Mouse (Mus musculus) MEL (cell line): ENCODE results near the gene Zfyve26. TPM values are rescaled to one million over a fixed set of nuclear protein-coding genes. Genes with fewer than 3 reads are reported as not detected.

Experiments
- DNase-seq: peaks from one replicate; pipeline ENCODE4 v3.0.0; 2011; ENCODE audit warnings: low read depth, low spot score
- H3K27ac ChIP-seq: 2 replicates; pipeline ENCODE4 v1.5.1; 2012; ENCODE audit warnings: low read depth, mild to moderate bottlenecking, control low read depth, low read length, moderate library complexity; ENCODE audit not compliant: control insufficient read depth
- H3K27me3 ChIP-seq, 2 experiments: fragments of 150-350 bp in 1 of 2; sonication (generic) in 1 of 2; 2 replicates each; pipeline ENCODE4 v1.6.1; 2012; ENCODE audit warnings: low read length in 2 of 2, mild to moderate bottlenecking in 2 of 2, improper control_type of control experiment in 1 of 2, moderate library complexity in 1 of 2; ENCODE audit not compliant: insufficient read depth in 2 of 2, control insufficient read depth in 1 of 2
- H3K36me3 ChIP-seq, 2 experiments: 2 replicates each; pipeline ENCODE4 v1.6.1; 2012 to 2014; ENCODE audit warnings: low read length in 2 of 2, improper control_type of control experiment in 1 of 2, inconsistent platforms in 1 of 2, mild to moderate bottlenecking in 1 of 2; ENCODE audit not compliant: insufficient read depth in 2 of 2, control insufficient read depth in 1 of 2
- H3K4me1 ChIP-seq, 2 experiments: fragments of 150-350 bp in 1 of 2; sonication (generic) in 1 of 2; 2 replicates each; pipeline ENCODE4 v1.6.1; 2012; ENCODE audit warnings: low read length in 2 of 2, improper control_type of control experiment in 1 of 2, mild to moderate bottlenecking in 1 of 2; ENCODE audit not compliant: insufficient read depth in 2 of 2, control insufficient read depth in 1 of 2
- H3K4me3 ChIP-seq, 2 experiments: fragments of 150-350 bp in 1 of 2; sonication (generic) in 1 of 2; 2 replicates each; pipeline ENCODE4 v1.5.1; 2012; ENCODE audit warnings: low read depth in 2 of 2, low read length in 2 of 2, mild to moderate bottlenecking in 2 of 2, moderate library complexity in 2 of 2, control low read depth in 1 of 2, improper control_type of control experiment in 1 of 2; ENCODE audit not compliant: control insufficient read depth in 1 of 2, insufficient read depth in 1 of 2
- H3K79me2 ChIP-seq: 2 replicates; pipeline ENCODE4 v1.6.1; 2012; ENCODE audit warnings: mild to moderate bottlenecking, low read length, moderate library complexity; ENCODE audit not compliant: control insufficient read depth, poor library complexity, insufficient read depth
- H3K9ac ChIP-seq: 2 replicates; pipeline ENCODE4 v1.6.1; 2012; ENCODE audit warnings: low read depth, mild to moderate bottlenecking, control low read depth, low read length, moderate library complexity; ENCODE audit not compliant: control insufficient read depth, poor library complexity, severe bottlenecking
- H3K9me3 ChIP-seq: fragments of 150-350 bp; sonication (generic); replicated peaks from 2 replicates; pipeline ENCODE4 v1.6.1; 2012; ENCODE audit warnings: mild to moderate bottlenecking, low read length, improper control_type of control experiment, moderate library complexity; ENCODE audit not compliant: insufficient read depth
- BHLHE40 ChIP-seq: IDR thresholded peaks from 2 replicates; pipeline ENCODE4 v1.6.1; 2012; ENCODE audit warnings: low read depth, mild to moderate bottlenecking, inconsistent platforms, low read length, improper control_type of control experiment, borderline replicate concordance
- CHD2 ChIP-seq: IDR thresholded peaks from 2 replicates; pipeline ENCODE4 v1.6.1; 2011; ENCODE audit warnings: low read length, improper control_type of control experiment
- CTCF ChIP-seq, 3 experiments: IDR thresholded peaks in 2 of 3; conservative IDR thresholded peaks in 1 of 3; 2 replicates each; pipeline ENCODE4 v1.5.1; 2011 to 2012; ENCODE audit warnings: low read length in 3 of 3, low read depth in 2 of 3, mild to moderate bottlenecking in 2 of 3, improper control_type of control experiment in 1 of 3, inconsistent platforms in 1 of 3, mixed read lengths in 1 of 3, moderate library complexity in 1 of 3; ENCODE audit not compliant: control insufficient read depth in 1 of 3, insufficient read depth in 1 of 3, poor library complexity in 1 of 3, severe bottlenecking in 1 of 3
- ELF1 ChIP-seq: IDR thresholded peaks from 2 replicates; pipeline ENCODE4 v1.6.1; 2014; ENCODE audit warnings: low read depth, mild to moderate bottlenecking, inconsistent platforms, low read length, improper control_type of control experiment, moderate library complexity
- EP300 ChIP-seq, 2 experiments: IDR thresholded peaks; 2 replicates each; pipeline ENCODE4 v1.6.1; 2011; ENCODE audit warnings: improper control_type of control experiment in 2 of 2, low read length in 2 of 2, low read depth in 1 of 2, mild to moderate bottlenecking in 1 of 2
- GABPA ChIP-seq: IDR thresholded peaks from 2 replicates; pipeline ENCODE4 v1.6.1; 2012; ENCODE audit warnings: low read depth, mild to moderate bottlenecking, inconsistent platforms, low read length, improper control_type of control experiment, moderate library complexity
- KAT2A ChIP-seq: conservative IDR thresholded peaks from 2 replicates; pipeline ENCODE4 v1.6.1; 2012; ENCODE audit warnings: low read depth, low read length, improper control_type of control experiment, inconsistent platforms
- MXI1 ChIP-seq: IDR thresholded peaks from 2 replicates; pipeline ENCODE4 v1.6.1; 2011; ENCODE audit warnings: mild to moderate bottlenecking, low read depth, low read length, improper control_type of control experiment
- POLR2A ChIP-seq, 2 experiments: IDR thresholded peaks; 2 replicates each; pipeline ENCODE4 v1.6.1; 2011 to 2012; ENCODE audit warnings: low read length in 2 of 2, mild to moderate bottlenecking in 2 of 2, control low read depth in 1 of 2, improper control_type of control experiment in 1 of 2, low read depth in 1 of 2, moderate library complexity in 1 of 2; ENCODE audit not compliant: control insufficient read depth in 1 of 2, insufficient read depth in 1 of 2, poor library complexity in 1 of 2
- POLR2AphosphoS2 ChIP-seq: IDR thresholded peaks from 2 replicates; pipeline ENCODE4 v1.6.1; 2011; ENCODE audit warnings: low read length, improper control_type of control experiment
- RAD21 ChIP-seq: IDR thresholded peaks from 2 replicates; pipeline ENCODE4 v1.6.1; 2011; ENCODE audit warnings: mild to moderate bottlenecking, low read depth, low read length, improper control_type of control experiment
- TAL1 ChIP-seq: IDR thresholded peaks from 2 replicates; pipeline ENCODE4 v1.6.1; 2012; ENCODE audit warnings: mild to moderate bottlenecking, inconsistent platforms, low read length, moderate library complexity, mixed read lengths
- TBP ChIP-seq: IDR thresholded peaks from 2 replicates; pipeline ENCODE4 v1.8.0; 2011; ENCODE audit warnings: low read depth, low read length, improper control_type of control experiment
- TCF12 ChIP-seq: IDR thresholded peaks from 2 replicates; pipeline ENCODE4 v1.6.1; 2014; ENCODE audit warnings: low read depth, mild to moderate bottlenecking, inconsistent platforms, low read length, improper control_type of control experiment, moderate library complexity
- UBTF ChIP-seq: IDR thresholded peaks from 2 replicates; pipeline ENCODE4 v1.6.1; 2012; ENCODE audit warnings: low read depth, mild to moderate bottlenecking, inconsistent platforms, low read length, improper control_type of control experiment, moderate library complexity, borderline replicate concordance; ENCODE audit not compliant: insufficient read depth
- USF2 ChIP-seq, 2 experiments: IDR thresholded peaks; 2 replicates each; pipeline ENCODE4 v1.6.1; 2011 to 2012; ENCODE audit warnings: improper control_type of control experiment in 2 of 2, low read length in 2 of 2, borderline replicate concordance in 1 of 2, inconsistent platforms in 1 of 2, low read depth in 1 of 2, mild to moderate bottlenecking in 1 of 2; ENCODE audit not compliant: insufficient read depth in 1 of 2
- ZNF384 ChIP-seq: IDR thresholded peaks from 2 replicates; pipeline ENCODE4 v1.6.1; 2012; ENCODE audit warnings: low read depth, mild to moderate bottlenecking, inconsistent platforms, low read length, improper control_type of control experiment
- polyA plus RNA-seq, 2 experiments: library from polyadenylated mRNA; stranded (reverse) in 1 of 2; unstranded in 1 of 2; fragments of >175 nt in 1 of 2; fragments of >200 nt in 1 of 2; gene quantifications; 2 replicates each; pipeline versions ENCODE4 v1.2.1 to v1.2.4; 2012; ENCODE audit warnings: low replicate concordance in 2 of 2, low read depth in 1 of 2; ENCODE audit not compliant: insufficient read length in 2 of 2, insufficient read depth in 1 of 2, missing spikeins in 1 of 2
- total RNA-seq: library from RNA; depleted of rRNA; stranded (reverse); fragments of 300-350 nt; gene quantifications from 2 replicates; pipeline ENCODE4 v1.2.3, GENCODE M21; 2012

Gene Zfyve26
- total and polyA plus RNA-seq, 3 experiments = 7.2 to 110 (median 16.2) TPM

DNA sequence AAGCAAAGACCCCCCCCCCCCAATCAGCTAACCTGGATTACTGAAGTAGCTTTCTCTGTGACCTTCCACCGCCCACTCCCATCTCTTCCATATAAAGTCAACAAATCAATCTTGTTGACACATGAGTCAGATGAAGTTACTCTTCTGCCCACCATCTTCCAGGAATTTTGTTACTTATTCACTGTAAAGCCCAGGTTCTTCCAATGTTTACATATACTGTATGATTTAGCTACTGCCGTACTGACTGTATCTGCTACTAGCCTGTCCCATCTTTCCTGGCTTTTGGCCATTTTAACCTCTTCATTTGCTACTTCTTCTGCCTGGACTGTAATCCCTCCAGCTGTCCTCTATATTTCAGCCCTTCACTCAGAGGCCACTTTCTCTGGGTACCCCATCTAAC, 54.1 kb downstream of the Zfyve26 start:
- H3K4me3 ChIP-seq = no peak overlapping the region
- H3K9ac ChIP-seq = no peak overlapping the region
- DNase-seq = no peak
- H3K79me2 ChIP-seq = no peaks in the 10 kb centered on the region
- peaks cover 8 to 20% of the 10 kb centered on the region in 2 experiments for H3K4me1 ChIP-seq
- H3K36me3 ChIP-seq = peaks cover 6 to 17% of the 10 kb centered on the region in 2 experiments
- no peaks in the 10 kb centered on the region for H3K27me3 ChIP-seq
- TF ChIP-seq KAT2A = no peak
- TF ChIP-seq GABPA = no peak
- no peak for TF ChIP-seq POLR2A (IDR thresholded peaks at IDR 0.05; ENCODE audit: control insufficient read depth in 1 of 2, insufficient read depth in 1 of 2, low read depth in 1 of 2, low read length in 2 of 2, poor library complexity in 1 of 2)
- no peak overlapping the region; the same call in 1 of the 2 replicates for H3K27ac ChIP-seq
- H3K9me3 ChIP-seq = no peaks in the 10 kb centered on the region

DNA sequence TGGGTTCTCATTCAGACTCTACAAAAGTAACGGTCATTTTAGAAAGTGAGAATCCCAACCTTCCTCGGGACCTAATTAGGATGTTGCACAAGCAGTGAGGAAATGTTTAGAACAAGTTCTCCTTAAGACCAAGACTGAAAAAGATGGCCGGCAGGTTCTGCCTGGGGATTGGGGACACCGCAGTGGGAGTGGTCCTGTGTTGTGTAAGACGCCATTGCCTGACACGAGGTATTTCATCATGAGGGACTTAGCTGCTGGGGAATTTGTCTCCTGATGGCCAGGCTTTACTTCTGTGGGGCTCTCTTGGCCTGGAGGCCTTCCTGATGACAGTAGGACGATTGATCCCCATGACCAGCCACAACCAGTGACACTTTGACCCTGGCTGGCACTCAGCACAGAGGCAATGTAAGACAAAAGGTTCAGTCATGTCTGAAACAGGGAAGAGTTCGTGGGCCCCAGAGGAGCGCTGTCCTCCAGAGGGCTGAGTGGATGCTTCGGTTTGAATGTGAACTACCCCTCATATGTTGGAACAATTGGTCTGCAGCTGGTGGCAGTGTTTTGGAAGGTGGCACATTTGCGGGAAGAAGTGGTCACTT, 60.5 kb downstream of the Zfyve26 start:
- Histone ChIP-seq H3K79me2 (no peaks in the 10 kb centered on the region), H3K27me3 (no peaks in the 10 kb centered on the region), H3K9me3 (no peaks in the 10 kb centered on the region), H3K36me3 (peaks cover 0 to 4% of the 10 kb centered on the region in 2 experiments; a peak in 2 of 4 replicates), H3K27ac (no peak overlapping the region), H3K4me1 (no peaks in the 10 kb centered on the region), H3K4me3 (no peak overlapping the region), H3K9ac (no peak overlapping the region)
- DNase-seq = no peak
- TF ChIP-seq USF2 (IDR thresholded peaks at IDR 0.05; ENCODE audit: borderline replicate concordance in 1 of 2, insufficient read depth in 1 of 2, low read depth in 1 of 2, low read length in 2 of 2) (no peak), POLR2AphosphoS2 (no peak)

DNA sequence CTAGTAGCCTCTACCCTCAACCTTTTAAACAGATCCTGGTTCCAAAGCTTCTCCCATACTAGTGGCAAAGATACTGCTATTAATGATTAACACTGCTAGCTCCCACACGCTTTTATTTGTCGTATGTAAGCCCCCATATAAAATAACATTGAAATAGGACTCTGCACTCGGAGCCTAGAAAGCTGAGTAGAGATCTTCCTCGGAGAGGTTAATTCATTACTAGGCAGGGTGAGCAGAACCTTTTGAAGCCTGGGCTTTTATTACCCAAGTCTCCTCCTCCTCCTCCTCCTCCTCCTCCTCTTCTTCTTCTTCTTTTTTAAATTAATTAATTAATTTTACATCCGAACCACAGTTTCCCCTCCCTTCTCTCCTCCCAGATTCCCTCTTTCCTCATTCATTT, 78.6 kb downstream of the Zfyve26 start:
- H3K9ac ChIP-seq = no peak overlapping the region
- no peaks in the 10 kb centered on the region for H3K79me2 ChIP-seq
- H3K36me3 ChIP-seq = no peaks in the 10 kb centered on the region

More for the DNA sequence above, 78.6 kb downstream of the Zfyve26 start:
- Histone ChIP-seq H3K9me3 (no peaks in the 10 kb centered on the region), H3K4me1 (no peaks in the 10 kb centered on the region), H3K4me3 (no peak overlapping the region), H3K27me3 (peaks cover 9 to 19% of the 10 kb centered on the region in 2 experiments), H3K27ac (no peak overlapping the region)
- no peak for TF ChIP-seq ZNF384
- TF ChIP-seq TBP = no peak
- TF ChIP-seq GABPA = no peak
- no peak for TF ChIP-seq EP300 (IDR thresholded peaks at IDR 0.05; ENCODE audit: low read depth in 1 of 2, low read length in 2 of 2)
- no peak for TF ChIP-seq TCF12
- TF ChIP-seq POLR2AphosphoS2 = no peak
- no peak for TF ChIP-seq CHD2
- TF ChIP-seq UBTF = no peak
- TF ChIP-seq RAD21 = no peak
- TF ChIP-seq TAL1 = no peak
- TF ChIP-seq POLR2A (IDR thresholded peaks at IDR 0.05; ENCODE audit: control insufficient read depth in 1 of 2, insufficient read depth in 1 of 2, low read depth in 1 of 2, low read length in 2 of 2, poor library complexity in 1 of 2) = no peak
- TF ChIP-seq CTCF (IDR thresholded peaks at IDR 0.05 in 2 of 3, conservative IDR thresholded peaks at IDR 0.05 in 1 of 3; ENCODE audit: control insufficient read depth in 1 of 3, insufficient read depth in 1 of 3, low read depth in 2 of 3, low read length in 3 of 3, poor library complexity in 1 of 3, severe bottlenecking in 1 of 3) = no peak
- no peak for TF ChIP-seq MXI1
- no peak for TF ChIP-seq ELF1
- TF ChIP-seq USF2 (IDR thresholded peaks at IDR 0.05; ENCODE audit: borderline replicate concordance in 1 of 2, insufficient read depth in 1 of 2, low read depth in 1 of 2, low read length in 2 of 2) = no peak
- TF ChIP-seq BHLHE40 = no peak
- DNase-seq = no peak
